Mouse (Mus musculus) heart, embryonic 16.5 days (tissue): ENCODE measurements around the gene Utrn. TPM values are rescaled to one million over a fixed set of nuclear protein-coding genes. Genes with fewer than 3 reads are reported as not detected.

Experiments
- ATAC-seq: fragments of 200-750 bp; cut with Nextera tagmentation; replicated peaks from 2 replicates; pipeline ENCODE4 v1.8.0; 2017; ENCODE audit warnings: moderate number of reproducible peaks; ENCODE audit not compliant: insufficient read depth, low FRiP score; ENCODE audit errors: extremely low read depth
- H3K27ac ChIP-seq: fragments of 300-500 bp; sonication (generic); 2 replicates; pipeline ENCODE4 v1.5.1; 2014; ENCODE audit warnings: mild to moderate bottlenecking, low read length, control low read depth, moderate library complexity
- H3K27me3 ChIP-seq: fragments of 300-500 bp; sonication (generic); 2 replicates; pipeline ENCODE4 v1.6.1; 2014; ENCODE audit warnings: low read length, mixed read lengths; ENCODE audit not compliant: control insufficient read depth, insufficient read depth
- H3K36me3 ChIP-seq: fragments of 300-500 bp; sonication (generic); 2 replicates; pipeline ENCODE4 v1.6.1; 2014; ENCODE audit not compliant: control insufficient read depth, insufficient read depth
- H3K4me1 ChIP-seq: fragments of 300-500 bp; sonication (generic); 2 replicates; pipeline ENCODE4 v1.6.1; 2014; ENCODE audit warnings: low read length, mixed read lengths; ENCODE audit not compliant: control insufficient read depth, insufficient read depth
- H3K4me2 ChIP-seq: fragments of 300-500 bp; sonication (generic); 2 replicates; pipeline ENCODE4 v1.6.1; 2014; ENCODE audit warnings: low read depth, mild to moderate bottlenecking, control low read depth, low read length
- H3K4me3 ChIP-seq: fragments of 300-500 bp; sonication (generic); 2 replicates; pipeline ENCODE4 v1.5.1; 2014; ENCODE audit warnings: mild to moderate bottlenecking, control low read depth, low read length
- H3K9ac ChIP-seq: fragments of 300-500 bp; sonication (generic); 2 replicates; pipeline ENCODE4 v1.6.1; 2014; ENCODE audit warnings: low read length, control low read depth
- H3K9me3 ChIP-seq: fragments of 300-500 bp; sonication (generic); replicated peaks from 2 replicates; pipeline ENCODE4 v1.6.1; 2016; ENCODE audit warnings: low read length; ENCODE audit not compliant: control insufficient read depth
- WGBS: fragments of 180-500 bp; shearing (Covaris S2); extraction: QIAGEN DNeasy Blood & Tissue Kit; methylation state at CpG from one replicate; pipeline ENCODE4 v1.1.7; 2014; 5-methylcytosine and 5-hydroxymethylcytosine counted together
- polyA plus RNA-seq: library from polyadenylated mRNA; unstranded; fragments of >200 nt; fragmentation: Nextera tagmentation; extraction: Ambion mirVana; gene quantifications from 2 replicates; pipeline ENCODE4 v1.2.1, GENCODE M21; 2015

Gene Utrn
- polyA plus RNA-seq, 1 experiment from 2014 or later, result 65.7 TPM

DNA sequence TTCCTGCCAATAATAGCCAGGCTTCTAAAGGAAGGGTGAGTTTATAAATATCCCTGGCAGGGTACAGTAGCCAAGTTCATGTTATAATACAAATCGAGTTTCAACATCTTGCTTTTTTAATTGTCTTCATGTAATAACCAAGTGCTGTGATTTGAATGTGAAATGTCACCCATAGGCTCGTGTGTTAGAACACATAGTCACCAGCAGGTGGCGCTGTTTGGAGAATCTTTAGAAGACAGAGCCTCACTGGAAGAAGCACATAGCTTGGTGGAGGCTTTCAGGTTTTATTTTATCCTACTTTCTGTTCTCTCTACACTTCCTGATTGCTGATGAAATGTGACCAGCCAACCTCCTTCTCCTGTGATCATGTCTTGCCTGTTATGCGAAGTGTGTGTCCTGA, 207.1 kb downstream of the Utrn start:
- Histone ChIP-seq H3K4me1 (no peaks in the 10 kb centered on the region), H3K27me3 (no peaks in the 10 kb centered on the region), H3K9me3 (peaks cover 5% of the 10 kb centered on the region), H3K9ac (no peak overlapping the region), H3K36me3 (peaks cover 39% of the 10 kb centered on the region), H3K4me3 (no peak overlapping the region), H3K4me2 (no peak overlapping the region), H3K27ac (no peak overlapping the region)
- WGBS, result 91% methylated on average over 4 of the region's 4 CpGs
- ATAC-seq, result no peak

DNA sequence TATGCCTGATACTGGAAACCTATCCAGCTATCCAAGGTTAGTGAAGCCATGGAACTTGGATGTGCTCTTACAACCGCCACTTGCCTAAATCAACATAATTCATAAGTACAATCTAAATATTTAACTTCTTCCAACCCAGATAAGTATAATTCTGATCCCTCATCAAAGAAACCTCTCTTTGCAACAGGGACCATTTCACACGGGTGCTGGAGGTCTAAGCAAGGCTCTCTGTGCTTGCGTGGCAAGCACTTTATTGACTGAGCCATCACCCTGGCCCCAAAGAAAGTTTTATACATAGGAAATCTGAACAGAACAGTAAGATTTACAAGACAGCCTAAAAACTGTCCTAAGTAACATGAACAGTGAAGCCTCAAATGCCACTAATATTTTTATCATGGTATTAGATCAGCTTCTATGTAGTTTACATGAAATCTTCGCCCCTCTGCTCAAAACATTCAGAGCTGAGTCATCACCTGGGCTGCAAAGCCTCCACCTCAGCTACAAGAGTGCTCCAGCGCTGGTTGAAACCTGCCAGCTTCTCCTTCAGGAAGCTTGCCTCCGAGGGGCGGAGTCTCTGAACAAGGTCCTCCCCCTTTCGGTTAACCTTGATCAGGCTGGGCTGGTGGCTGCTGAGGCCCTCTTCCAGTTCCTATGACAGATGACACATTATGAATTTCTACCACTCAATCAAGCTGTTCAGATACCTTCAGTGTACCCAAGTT, 211.0 kb downstream of the Utrn start:
- Histone ChIP-seq H3K9ac (no peak overlapping the region), H3K27me3 (no peaks in the 10 kb centered on the region), H3K4me1 (no peaks in the 10 kb centered on the region), H3K27ac (no peak overlapping the region), H3K4me2 (no peak overlapping the region), H3K9me3 (peaks cover 5% of the 10 kb centered on the region), H3K4me3 (no peak overlapping the region), H3K36me3 (peaks cover 22% of the 10 kb centered on the region)
- no peak; the same call in 1 of the 2 replicates for ATAC-seq
- 75% methylated on average over 8 of the region's 8 CpGs for WGBS

GRCm38 (mm10) chr10:12652988-12653387, 216.2 kb downstream of the Utrn start:
- Histone ChIP-seq H3K4me1 (no peaks in the 10 kb centered on the region), H3K27ac (no peak overlapping the region), H3K27me3 (no peaks in the 10 kb centered on the region), H3K9ac (no peak overlapping the region), H3K36me3 (peaks cover 30% of the 10 kb centered on the region), H3K4me2 (no peak overlapping the region), H3K4me3 (no peak overlapping the region), H3K9me3 (no peaks in the 10 kb centered on the region)
- WGBS, result 86% methylated on average over 3 of the region's 3 CpGs
- ATAC-seq, result no peak

DNA sequence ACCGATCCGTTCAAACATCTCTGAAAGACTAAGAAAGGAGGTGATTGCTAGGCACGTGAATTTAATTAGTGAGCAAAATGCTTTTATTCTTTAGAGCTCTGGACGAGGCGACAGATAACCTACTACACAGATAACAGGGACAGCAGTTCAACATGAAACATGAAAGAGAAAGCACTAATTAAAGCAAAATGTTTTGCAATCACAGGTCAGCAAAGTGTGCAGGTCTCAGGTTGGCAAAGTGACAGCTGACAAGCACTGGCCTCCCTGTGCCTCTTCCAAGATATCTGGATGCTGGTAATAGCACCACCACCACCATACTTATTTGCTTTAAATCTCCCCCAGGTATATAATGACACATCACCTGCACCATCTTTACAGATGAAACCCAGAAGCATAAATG, 223.0 kb downstream of the Utrn start:
- Histone ChIP-seq H3K4me3 (no peak overlapping the region), H3K4me2 (no peak overlapping the region), H3K27me3 (no peaks in the 10 kb centered on the region), H3K27ac (no peak overlapping the region), H3K9ac (no peak overlapping the region), H3K4me1 (no peaks in the 10 kb centered on the region), H3K9me3 (no peaks in the 10 kb centered on the region), H3K36me3 (peaks cover 18% of the 10 kb centered on the region)
- WGBS, result 78% methylated on average over 5 of the region's 5 CpGs
- ATAC-seq, result no peak

GRCm38 (mm10) chr10:12643336-12643735, 225.8 kb downstream of the Utrn start:
- Histone ChIP-seq H3K4me1 (no peaks in the 10 kb centered on the region), H3K9me3 (no peaks in the 10 kb centered on the region), H3K27ac (no peak overlapping the region), H3K27me3 (no peaks in the 10 kb centered on the region), H3K4me2 (no peak overlapping the region), H3K36me3 (peaks cover 15% of the 10 kb centered on the region; the same call in 1 of the 2 replicates), H3K9ac (no peak overlapping the region), H3K4me3 (no peak overlapping the region)
- 77% methylated on average over 8 of the region's 8 CpGs for WGBS
- ATAC-seq, result no peak

- H3K9me3 ChIP-seq, result no peaks in the 10 kb centered on the region
- no peak overlapping the region for H3K4me2 ChIP-seq
- ATAC-seq, result no peak
- no peak overlapping the region for H3K4me3 ChIP-seq
- H3K27ac ChIP-seq, result no peak overlapping the region
- no peak overlapping the region for H3K9ac ChIP-seq
- no peaks in the 10 kb centered on the region for H3K4me1 ChIP-seq
- WGBS, result 76% methylated on average over 4 of the region's 4 CpGs
- H3K27me3 ChIP-seq, result no peaks in the 10 kb centered on the region
- H3K36me3 ChIP-seq, result peaks cover 26% of the 10 kb centered on the region
Measured at GRCm38 (mm10) chr10:12639638-12640037, 229.5 kb downstream of the Utrn start.

DNA sequence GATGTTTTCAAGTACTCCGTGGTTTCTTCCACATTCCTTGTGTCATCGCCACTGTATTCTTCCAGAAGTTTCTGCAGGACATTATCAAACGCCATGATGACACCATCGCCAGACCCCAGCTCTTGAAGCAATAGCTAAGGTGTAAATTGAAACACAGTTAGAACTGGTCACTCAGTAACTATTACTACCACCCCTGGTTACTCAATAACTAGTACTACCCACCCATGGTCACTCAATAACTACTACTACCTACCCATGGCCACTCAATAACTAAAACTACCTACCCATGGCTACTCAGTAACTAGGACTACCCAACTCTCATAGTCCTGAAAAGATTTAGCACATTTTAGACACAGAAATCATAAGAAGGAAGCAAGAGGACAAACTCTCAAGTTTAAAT, 235.2 kb downstream of the Utrn start:
- no peak for ATAC-seq
- Histone ChIP-seq H3K9me3 (no peaks in the 10 kb centered on the region), H3K27ac (no peak overlapping the region), H3K4me1 (no peaks in the 10 kb centered on the region), H3K4me2 (no peak overlapping the region), H3K36me3 (peaks cover 18% of the 10 kb centered on the region), H3K27me3 (no peaks in the 10 kb centered on the region), H3K4me3 (no peak overlapping the region), H3K9ac (no peak overlapping the region)
- 81% methylated on average over 4 of the region's 4 CpGs for WGBS

GRCm38 (mm10) chr10:12630933-12631332, 238.2 kb downstream of the Utrn start:
- Histone ChIP-seq H3K4me2 (no peak overlapping the region), H3K4me1 (no peaks in the 10 kb centered on the region), H3K9me3 (no peaks in the 10 kb centered on the region), H3K27me3 (no peaks in the 10 kb centered on the region), H3K27ac (no peak overlapping the region), H3K4me3 (no peak overlapping the region), H3K9ac (no peak overlapping the region), H3K36me3 (peaks cover 12% of the 10 kb centered on the region)
- WGBS, result 69% methylated on average over 5 of the region's 5 CpGs
- ATAC-seq, result no peak

GRCm38 (mm10) chr10:12618397-12618796, 250.8 kb downstream of the Utrn start:
- H3K9ac ChIP-seq, result no peak overlapping the region
- H3K4me2 ChIP-seq, result no peak overlapping the region
- no peak for ATAC-seq
- H3K9me3 ChIP-seq, result no peaks in the 10 kb centered on the region
- 0 out of 2 replicates have a peak, but pooled peaks cover 3% of the 10 kb centered on the region for H3K4me1 ChIP-seq
- no peak overlapping the region for H3K27ac ChIP-seq
- H3K4me3 ChIP-seq, result no peak overlapping the region
- no peaks in the 10 kb centered on the region for H3K27me3 ChIP-seq
- 63% methylated on average over 3 of the region's 3 CpGs for WGBS
- peaks cover 2% of the 10 kb centered on the region; the same call in 1 of the 2 replicates for H3K36me3 ChIP-seq
